Mouse (Mus musculus) kidney, adult 2 months (tissue): ENCODE measurements at regions not wholly inside any gene's neighbourhood (a gene's known extent, or its start where the extent isn't known, plus 50 kb on each side); places are given as distances from the start of the nearest gene placed in this dataset.

Source experiments
- DNase-seq: peaks from one replicate; pipeline ENCODE4 v3.0.0; 2021
- H3K27ac ChIP-seq: fragments of 200-500 bp; 2 replicates; pipeline ENCODE4 v1.5.1; 2012; ENCODE audit warnings: low read depth, low read length, control low read depth, inconsistent platforms; ENCODE audit not compliant: insufficient read depth
- H3K27me3 ChIP-seq: fragments of 200-500 bp; replicated peaks from 2 replicates; pipeline ENCODE4 v1.6.1; 2012; ENCODE audit warnings: mild to moderate bottlenecking, moderate library complexity, low read length, inconsistent platforms; ENCODE audit not compliant: control insufficient read depth, insufficient read depth
- H3K36me3 ChIP-seq: fragments of 200-500 bp; 2 replicates; pipeline ENCODE4 v1.6.1; 2012; ENCODE audit warnings: mild to moderate bottlenecking, moderate library complexity, low read length, inconsistent platforms; ENCODE audit not compliant: control insufficient read depth, insufficient read depth
- H3K4me1 ChIP-seq: fragments of 200-500 bp; 2 replicates; pipeline ENCODE4 v1.6.1; 2011; ENCODE audit warnings: low read length; ENCODE audit not compliant: control insufficient read depth, insufficient read depth
- H3K4me3 ChIP-seq: fragments of 200-500 bp; 2 replicates; pipeline ENCODE4 v1.5.1; 2011; ENCODE audit warnings: mild to moderate bottlenecking, low read depth, low read length, control low read depth; ENCODE audit not compliant: insufficient read depth
- CTCF ChIP-seq: fragments of 200-500 bp; conservative IDR thresholded peaks from 2 replicates; pipeline ENCODE4 v1.5.1; 2011; ENCODE audit warnings: low read depth, mild to moderate bottlenecking, control low read depth, low read length, moderate library complexity, mixed read lengths; ENCODE audit not compliant: insufficient read depth, insufficient read length
- POLR2A ChIP-seq: fragments of 200-500 bp; IDR thresholded peaks from one replicate; pipeline ENCODE4 v1.6.1; 2011; ENCODE audit warnings: low read depth, low read length, control low read depth
- WGBS: fragments of 180-500 bp; shearing (Covaris S2); methylation state at CpG from one replicate; pipeline ENCODE4 v1.1.7; 2018; 5-methylcytosine and 5-hydroxymethylcytosine counted together

DNA sequence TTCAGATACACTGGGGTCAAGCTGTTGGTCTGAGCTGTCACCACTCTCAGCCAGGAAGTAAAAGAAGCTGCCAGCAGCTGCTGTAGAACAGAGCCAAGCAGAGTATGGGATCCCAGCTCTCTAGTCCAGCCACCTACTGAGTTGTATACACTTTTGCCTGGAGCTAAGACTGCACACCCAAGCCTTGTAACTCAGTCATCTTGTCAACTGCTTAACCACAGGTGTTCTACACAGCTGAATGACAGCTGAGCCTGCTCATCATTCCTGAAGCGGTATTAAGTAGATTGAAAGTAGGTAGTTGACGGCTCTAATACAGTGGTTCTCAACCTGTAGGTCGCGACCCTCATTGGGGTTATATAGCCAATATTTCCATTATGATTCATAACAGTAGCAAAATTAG is 172.9 kb upstream of the Slc24a5 start:
- Histone ChIP-seq H3K27me3 (no peaks in the 10 kb centered on the region), H3K27ac (no peak overlapping the region), H3K4me1 (no peaks in the 10 kb centered on the region), H3K4me3 (no peak overlapping the region), H3K36me3 (no peaks in the 10 kb centered on the region)
- WGBS: 93% methylated on average over 4 of the region's 4 CpGs
- TF ChIP-seq CTCF (no peak), POLR2A (no peak)
- no peak for DNase-seq

DNA sequence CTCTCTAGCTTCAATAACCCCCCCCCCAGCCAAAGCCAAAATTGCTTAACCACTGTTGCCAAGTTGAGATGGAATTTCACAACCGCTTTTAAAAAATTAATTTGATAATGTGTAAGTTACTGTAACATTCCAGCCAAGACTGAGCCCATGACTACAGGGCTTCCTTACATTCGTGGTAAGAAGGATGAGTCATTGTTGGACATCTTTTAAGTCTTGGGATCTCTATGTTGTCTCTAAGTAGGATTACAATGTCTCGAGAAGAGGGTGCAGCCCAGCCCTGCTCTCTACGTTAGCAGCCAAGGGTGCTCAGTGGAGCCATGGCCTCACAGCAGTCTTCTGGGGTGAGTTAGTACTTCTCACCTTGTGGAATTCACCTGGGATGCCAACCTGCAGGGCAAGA is 164.4 kb upstream of the Slc24a5 start:
- no peaks in the 10 kb centered on the region for H3K4me1 ChIP-seq
- H3K27ac ChIP-seq: no peak overlapping the region
- DNase-seq: no peak
- 86% methylated on average over 4 of the region's 4 CpGs for WGBS
- no peaks in the 10 kb centered on the region for H3K27me3 ChIP-seq
- H3K36me3 ChIP-seq: no peaks in the 10 kb centered on the region
- TF ChIP-seq CTCF (no peak), POLR2A (no peak)
- H3K4me3 ChIP-seq: no peak overlapping the region

GRCm38 (mm10) chr2:124905076-124905475 is 162.8 kb upstream of the Slc24a5 start:
- TF ChIP-seq CTCF (peak; percentile 53), POLR2A (no peak)
- no peak overlapping the region for H3K27ac ChIP-seq
- H3K36me3 ChIP-seq: no peaks in the 10 kb centered on the region
- 75% methylated on average over 1 of the region's 1 CpGs for WGBS
- no peak overlapping the region for H3K4me3 ChIP-seq
- H3K4me1 ChIP-seq: no peaks in the 10 kb centered on the region
- H3K27me3 ChIP-seq: no peaks in the 10 kb centered on the region
- peak; percentile 28 for DNase-seq

- H3K4me3 ChIP-seq: no peak overlapping the region
- no peak for DNase-seq
- TF ChIP-seq CTCF (no peak), POLR2A (no peak)
- no peaks in the 10 kb centered on the region for H3K36me3 ChIP-seq
- H3K4me1 ChIP-seq: no peaks in the 10 kb centered on the region; the same call in 1 of the 2 replicates
- no peaks in the 10 kb centered on the region for H3K27me3 ChIP-seq
- no peak overlapping the region for H3K27ac ChIP-seq
- 85% methylated on average over 7 of the region's 7 CpGs for whole genome bisulfite sequencing
Observed at GRCm38 (mm10) chr2:124918986-124919761, 148.8 kb upstream of the Slc24a5 start.

DNA sequence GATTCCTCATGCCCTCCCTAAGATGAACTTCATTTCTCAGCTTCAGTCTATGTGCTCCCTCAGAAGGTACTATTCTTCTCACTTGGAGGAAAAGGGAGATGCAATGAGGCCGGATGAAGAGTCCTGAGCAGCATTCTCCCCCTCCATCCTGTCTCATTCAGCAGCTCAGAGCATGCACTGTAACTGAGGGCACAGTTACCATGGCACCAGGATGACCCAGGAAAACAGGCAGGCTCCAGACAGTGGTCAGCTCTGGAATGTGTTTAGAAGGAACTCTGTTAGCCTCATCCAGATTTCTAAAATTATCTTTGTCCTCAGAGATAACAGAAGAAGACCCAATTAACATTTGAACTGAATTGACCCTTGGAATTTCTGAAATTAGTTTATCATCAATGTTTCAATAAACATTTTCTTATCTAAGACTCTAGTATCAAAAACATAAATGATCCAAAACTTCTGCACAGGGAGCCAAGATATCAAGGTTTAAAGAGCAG is 148.1 kb upstream of the Slc24a5 start:
- Histone ChIP-seq H3K27me3 (no peaks in the 10 kb centered on the region), H3K4me1 (no peaks in the 10 kb centered on the region; the same call in 1 of the 2 replicates), H3K27ac (no peak overlapping the region), H3K4me3 (no peak overlapping the region), H3K36me3 (no peaks in the 10 kb centered on the region)
- peak; percentile 45 for DNase-seq
- WGBS: 53% methylated on average over 1 of the region's 1 CpGs
- TF ChIP-seq POLR2A (no peak), CTCF (no peak)

GRCm38 (mm10) chr2:124920265-124920664 is 147.7 kb upstream of the Slc24a5 start:
- no peak overlapping the region for H3K27ac ChIP-seq
- WGBS: 51% methylated on average over 2 of the region's 2 CpGs
- no peak for TF ChIP-seq CTCF
- no peak for TF ChIP-seq POLR2A
- no peaks in the 10 kb centered on the region for H3K36me3 ChIP-seq
- H3K4me1 ChIP-seq: no peaks in the 10 kb centered on the region; the same call in 1 of the 2 replicates
- H3K4me3 ChIP-seq: no peak overlapping the region
- DNase-seq: peak; percentile 19
- H3K27me3 ChIP-seq: no peaks in the 10 kb centered on the region

GRCm38 (mm10) chr2:124927882-124928758 is 139.8 kb upstream of the Slc24a5 start:
- H3K4me1 ChIP-seq: no peaks in the 10 kb centered on the region
- WGBS: 91% methylated on average over 10 of the region's 10 CpGs
- no peaks in the 10 kb centered on the region for H3K27me3 ChIP-seq
- TF ChIP-seq CTCF (peak; percentile 62), POLR2A (no peak)
- H3K4me3 ChIP-seq: no peak overlapping the region
- no peak overlapping the region for H3K27ac ChIP-seq
- no peaks in the 10 kb centered on the region for H3K36me3 ChIP-seq
- peak; percentile 59 for DNase-seq
